Mouse (Mus musculus): Measurements from ENCODE around the gene Ccdc185. TPM values are rescaled to one million over a fixed set of nuclear protein-coding genes. Genes with fewer than 3 reads are reported as not detected.
A peak's percentile ranks its signal among the peaks of the same experiment; 100 is the strongest.

The Ccdc185 gene
- polyA plus RNA-seq (2016; fragmentation: Nextera tagmentation; extraction: Ambion mirVana) = not detected in 2 replicates

- H3K4me3 ChIP-seq = no peak within 1 kb of the TSS
- no peak within 1 kb of the TSS for H3K27ac ChIP-seq
- H3K36me3 ChIP-seq = no peaks in the 10 kb centered on the region
- DNase-seq (ENCODE audit: low spot score) = no peak
- WGBS = 92% methylated on average over 9 of the region's 9 CpGs
- H3K27me3 ChIP-seq (ENCODE audit: low read depth, poor library complexity, severe bottlenecking) = peaks cover 10% of the 10 kb centered on the region
- no peaks in the 10 kb centered on the region for H3K9me3 ChIP-seq (replicated peaks)
- H3K4me1 ChIP-seq = no peaks in the 10 kb centered on the region
Observed at GRCm38 (mm10) chr1:182749080-182749479, at the start of gene Ccdc185. Gene Ccdc185 (minus strand): TSS chr1:182749180.

GRCm38 (mm10) chr1:182797048-182797447, 48.1 kb upstream of the Ccdc185 start:
- 62% methylated on average over 14 of the region's 14 CpGs for WGBS
- H3K9me3 ChIP-seq (replicated peaks) = no peaks in the 10 kb centered on the region
- no peak for DNase-seq (ENCODE audit: low spot score)
- no peaks in the 10 kb centered on the region for H3K36me3 ChIP-seq
- no peaks in the 10 kb centered on the region for H3K27me3 ChIP-seq (ENCODE audit: low read depth, poor library complexity, severe bottlenecking)
- no peak overlapping the region for H3K27ac ChIP-seq
- H3K4me3 ChIP-seq = no peak overlapping the region
- H3K4me1 ChIP-seq = peaks cover 9% of the 10 kb centered on the region

- no peaks in the 10 kb centered on the region for H3K9me3 ChIP-seq (replicated peaks)
- no peak for DNase-seq (ENCODE audit: low spot score)
- H3K36me3 ChIP-seq = no peaks in the 10 kb centered on the region
- no peak overlapping the region for H3K4me3 ChIP-seq
- no peaks in the 10 kb centered on the region for H3K27me3 ChIP-seq (ENCODE audit: low read depth, poor library complexity, severe bottlenecking)
- H3K27ac ChIP-seq = no peak overlapping the region
- H3K4me1 ChIP-seq = peaks cover 10% of the 10 kb centered on the region
- 89% methylated on average over 9 of the region's 9 CpGs for WGBS
Observed at GRCm38 (mm10) chr1:182794628-182795027, 45.6 kb upstream of the Ccdc185 start.

GRCm38 (mm10) chr1:182794221-182794620, 45.2 kb upstream of the Ccdc185 start:
- H3K9me3 ChIP-seq (replicated peaks) = no peaks in the 10 kb centered on the region
- DNase-seq (ENCODE audit: low spot score) = no peak
- H3K4me3 ChIP-seq = no peak overlapping the region
- H3K36me3 ChIP-seq = no peaks in the 10 kb centered on the region
- no peaks in the 10 kb centered on the region for H3K27me3 ChIP-seq (ENCODE audit: low read depth, poor library complexity, severe bottlenecking)
- peaks cover 10% of the 10 kb centered on the region for H3K4me1 ChIP-seq
- WGBS = 90% methylated on average over 10 of the region's 10 CpGs
- no peak overlapping the region for H3K27ac ChIP-seq

- Histone ChIP-seq H3K36me3 (no peaks in the 10 kb centered on the region), H3K9me3 (replicated peaks) (no peaks in the 10 kb centered on the region), H3K27me3 (ENCODE audit: low read depth, poor library complexity, severe bottlenecking) (no peaks in the 10 kb centered on the region), H3K27ac (peak overlapping the region; percentile 75), H3K4me3 (peak overlapping the region; percentile 31), H3K4me1 (peaks cover 18% of the 10 kb centered on the region)
- DNase-seq (ENCODE audit: low spot score) = peak; percentile 85
- 26% methylated on average over 16 of the region's 16 CpGs for whole genome bisulfite sequencing
Observed at GRCm38 (mm10) chr1:182792521-182793071, 43.6 kb upstream of the Ccdc185 start.

GRCm38 (mm10) chr1:182788896-182789295, 39.9 kb upstream of the Ccdc185 start:
- Histone ChIP-seq H3K4me3 (no peak overlapping the region), H3K27ac (no peak overlapping the region), H3K9me3 (replicated peaks) (no peaks in the 10 kb centered on the region), H3K4me1 (peaks cover 25% of the 10 kb centered on the region), H3K36me3 (no peaks in the 10 kb centered on the region), H3K27me3 (ENCODE audit: low read depth, poor library complexity, severe bottlenecking) (no peaks in the 10 kb centered on the region)
- WGBS = 25% methylated on average over 6 of the region's 6 CpGs
- no peak for DNase-seq (ENCODE audit: low spot score)

- H3K4me3 ChIP-seq = no peak overlapping the region
- H3K27me3 ChIP-seq (ENCODE audit: low read depth, poor library complexity, severe bottlenecking) = no peaks in the 10 kb centered on the region
- no peaks in the 10 kb centered on the region for H3K36me3 ChIP-seq
- no peak overlapping the region for H3K27ac ChIP-seq
- H3K4me1 ChIP-seq = peaks cover 16% of the 10 kb centered on the region
- no peaks in the 10 kb centered on the region for H3K9me3 ChIP-seq (replicated peaks)
- WGBS = 49% methylated on average over 7 of the region's 7 CpGs
- no peak for DNase-seq (ENCODE audit: low spot score)
Observed at GRCm38 (mm10) chr1:182787030-182787429, 38.0 kb upstream of the Ccdc185 start.

- no peak for DNase-seq (ENCODE audit: low spot score)
- Histone ChIP-seq H3K4me3 (no peak overlapping the region), H3K9me3 (replicated peaks) (no peaks in the 10 kb centered on the region), H3K27ac (no peak overlapping the region), H3K4me1 (peaks cover 15% of the 10 kb centered on the region), H3K27me3 (ENCODE audit: low read depth, poor library complexity, severe bottlenecking) (no peaks in the 10 kb centered on the region), H3K36me3 (no peaks in the 10 kb centered on the region)
- 89% methylated on average over 5 of the region's 5 CpGs for WGBS
Observed at GRCm38 (mm10) chr1:182785504-182785903, 36.5 kb upstream of the Ccdc185 start.

GRCm38 (mm10) chr1:182784784-182785183, 35.8 kb upstream of the Ccdc185 start:
- DNase-seq (ENCODE audit: low spot score) = no peak
- Histone ChIP-seq H3K9me3 (replicated peaks) (no peaks in the 10 kb centered on the region), H3K36me3 (no peaks in the 10 kb centered on the region), H3K4me3 (no peak overlapping the region), H3K4me1 (peaks cover 15% of the 10 kb centered on the region), H3K27ac (no peak overlapping the region; the same call in 1 of the 2 replicates), H3K27me3 (ENCODE audit: low read depth, poor library complexity, severe bottlenecking) (no peaks in the 10 kb centered on the region)
- WGBS = 96% methylated on average over 3 of the region's 3 CpGs

- DNase-seq (ENCODE audit: low spot score) = no peak
- WGBS = 95% methylated on average over 7 of the region's 7 CpGs
- Histone ChIP-seq H3K9me3 (replicated peaks) (no peaks in the 10 kb centered on the region), H3K4me1 (peaks cover 11% of the 10 kb centered on the region), H3K36me3 (no peaks in the 10 kb centered on the region), H3K27me3 (ENCODE audit: low read depth, poor library complexity, severe bottlenecking) (no peaks in the 10 kb centered on the region), H3K27ac (no peak overlapping the region), H3K4me3 (no peak overlapping the region)
Observed at GRCm38 (mm10) chr1:182783774-182784173, 34.8 kb upstream of the Ccdc185 start.

GRCm38 (mm10) chr1:182779024-182779520, 30.1 kb upstream of the Ccdc185 start:
- DNase-seq (ENCODE audit: low spot score) = no peak
- no peaks in the 10 kb centered on the region for H3K9me3 ChIP-seq (replicated peaks)
- no peaks in the 10 kb centered on the region for H3K4me1 ChIP-seq
- 94% methylated on average over 6 of the region's 6 CpGs for WGBS
- H3K4me3 ChIP-seq = no peak overlapping the region
- no peak overlapping the region for H3K27ac ChIP-seq
- H3K36me3 ChIP-seq = no peaks in the 10 kb centered on the region
- H3K27me3 ChIP-seq (ENCODE audit: low read depth, poor library complexity, severe bottlenecking) = no peaks in the 10 kb centered on the region

GRCm38 (mm10) chr1:182778225-182778624, 29.2 kb upstream of the Ccdc185 start:
- 81% methylated on average over 13 of the region's 13 CpGs for WGBS
- no peak overlapping the region for H3K27ac ChIP-seq

GRCm38 (mm10) chr1:182776749-182777410, 27.9 kb upstream of the Ccdc185 start:
- Histone ChIP-seq H3K4me3 (no peak overlapping the region), H3K9me3 (replicated peaks) (no peaks in the 10 kb centered on the region), H3K36me3 (no peaks in the 10 kb centered on the region), H3K27me3 (ENCODE audit: low read depth, poor library complexity, severe bottlenecking) (no peaks in the 10 kb centered on the region), H3K27ac (no peak overlapping the region), H3K4me1 (no peaks in the 10 kb centered on the region)
- DNase-seq (ENCODE audit: low spot score) = no peak
- WGBS = 62% methylated on average over 10 of the region's 10 CpGs

More at GRCm38 (mm10) chr1:182778225-182778624, 29.2 kb upstream of the Ccdc185 start:
- no peak for DNase-seq (ENCODE audit: low spot score)
- no peaks in the 10 kb centered on the region for H3K9me3 ChIP-seq (replicated peaks)
- no peaks in the 10 kb centered on the region for H3K4me1 ChIP-seq
- H3K4me3 ChIP-seq = no peak overlapping the region
- no peaks in the 10 kb centered on the region for H3K36me3 ChIP-seq
- no peaks in the 10 kb centered on the region for H3K27me3 ChIP-seq (ENCODE audit: low read depth, poor library complexity, severe bottlenecking)
